Mouse (Mus musculus) forebrain, embryonic 10.5 days (tissue): Measurements from ENCODE around the gene Igflr1. TPM values are rescaled to one million over a fixed set of nuclear protein-coding genes. Genes with fewer than 3 reads are reported as not detected.
A peak's percentile ranks its signal among the peaks of the same experiment; 100 is the strongest.

Source experiments
- DNase-seq: peaks from one replicate; pipeline ENCODE4 v3.0.0-alpha.2; 2017; ENCODE audit warnings: low spot score; ENCODE audit errors: extremely low spot score
- H3K27ac ChIP-seq: fragments of 300-500 bp; sonication (generic); 2 replicates; pipeline ENCODE4 v1.5.1; 2016; ENCODE audit warnings: mild to moderate bottlenecking
- H3K27me3 ChIP-seq: fragments of 300-500 bp; sonication (generic); 2 replicates; pipeline ENCODE4 v1.6.1; 2016; ENCODE audit warnings: mild to moderate bottlenecking; ENCODE audit not compliant: poor library complexity, severe bottlenecking
- H3K36me3 ChIP-seq: fragments of 300-500 bp; sonication (generic); replicated peaks from 2 replicates; pipeline ENCODE4 v1.6.1; 2016; ENCODE audit warnings: mild to moderate bottlenecking, moderate library complexity
- H3K4me1 ChIP-seq: fragments of 300-500 bp; sonication (generic); 2 replicates; pipeline ENCODE4 v1.6.1; 2016
- H3K4me3 ChIP-seq: fragments of 300-500 bp; sonication (generic); 2 replicates; pipeline ENCODE4 v1.5.1; 2016; ENCODE audit warnings: mild to moderate bottlenecking, moderate library complexity
- H3K9me3 ChIP-seq: fragments of 300-500 bp; sonication (generic); 2 replicates; pipeline ENCODE4 v1.6.1; 2016; ENCODE audit warnings: mild to moderate bottlenecking, moderate library complexity
- WGBS: fragments of 180-500 bp; shearing (Covaris S2); methylation state at CpG from one replicate; pipeline ENCODE4 v1.1.7; 2016; 5-methylcytosine and 5-hydroxymethylcytosine counted together
- polyA plus RNA-seq: library from polyadenylated mRNA; unstranded; fragments of >200 nt; fragmentation: Nextera tagmentation; extraction: Ambion mirVana; gene quantifications from 2 replicates; pipeline ENCODE4 v1.2.1, GENCODE M21; 2016

The Igflr1 gene
- polyA plus RNA-seq, 1 experiment from 2014 or later: 7.1 TPM

DNA sequence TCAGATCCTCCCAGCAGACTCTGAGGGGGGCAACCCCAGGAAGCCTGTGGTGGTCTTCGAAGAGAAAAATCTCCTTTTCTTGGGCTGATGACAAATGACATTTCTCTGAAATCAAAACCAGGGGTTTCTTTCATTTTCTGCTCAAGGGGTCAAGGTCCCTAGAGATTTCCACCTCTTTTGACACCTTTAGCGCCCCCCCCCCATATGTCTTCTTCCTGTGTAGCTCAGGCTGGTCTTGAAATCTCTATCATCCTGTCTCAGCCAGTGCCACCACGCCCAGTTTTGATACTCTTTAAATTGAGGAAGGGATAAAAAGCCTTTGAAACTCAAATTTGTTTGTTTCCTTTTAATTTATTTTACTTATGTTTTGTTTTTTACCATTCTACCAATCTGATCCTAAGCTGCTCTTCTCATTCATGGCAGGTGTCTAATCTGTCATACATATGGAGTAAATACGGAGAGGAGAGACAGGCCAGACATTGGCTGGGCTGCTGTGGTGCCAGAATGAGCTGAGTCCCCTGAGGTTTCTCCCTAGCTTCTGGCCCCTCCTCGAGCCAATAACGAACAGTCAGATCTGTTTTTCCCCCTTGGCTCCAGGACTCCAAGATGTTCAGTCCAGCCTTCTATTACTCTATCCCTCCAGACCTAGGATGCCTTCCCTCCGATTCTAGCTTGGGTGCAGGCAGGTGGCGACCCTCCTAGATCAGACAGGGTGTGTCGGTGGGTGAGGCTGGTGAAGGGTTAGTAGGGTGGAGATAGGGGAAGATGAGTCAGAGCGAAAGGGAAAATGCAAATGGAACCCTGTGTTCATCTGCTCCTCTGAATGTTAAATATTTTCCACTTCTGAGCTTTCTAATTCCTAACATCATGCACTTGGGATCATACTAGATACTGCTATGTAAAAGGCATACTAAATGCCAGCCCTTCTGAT, 28.6 kb downstream of the Igflr1 start:
- no peak for DNase-seq
- 87% methylated on average over 10 of the region's 10 CpGs for WGBS
- no peak overlapping the region for H3K27ac ChIP-seq
- no peaks in the 10 kb centered on the region for H3K9me3 ChIP-seq
- H3K4me3 ChIP-seq: no peak overlapping the region
- no peaks in the 10 kb centered on the region for H3K27me3 ChIP-seq
- H3K36me3 ChIP-seq: no peaks in the 10 kb centered on the region
- H3K4me1 ChIP-seq: peaks cover 26% of the 10 kb centered on the region

DNA sequence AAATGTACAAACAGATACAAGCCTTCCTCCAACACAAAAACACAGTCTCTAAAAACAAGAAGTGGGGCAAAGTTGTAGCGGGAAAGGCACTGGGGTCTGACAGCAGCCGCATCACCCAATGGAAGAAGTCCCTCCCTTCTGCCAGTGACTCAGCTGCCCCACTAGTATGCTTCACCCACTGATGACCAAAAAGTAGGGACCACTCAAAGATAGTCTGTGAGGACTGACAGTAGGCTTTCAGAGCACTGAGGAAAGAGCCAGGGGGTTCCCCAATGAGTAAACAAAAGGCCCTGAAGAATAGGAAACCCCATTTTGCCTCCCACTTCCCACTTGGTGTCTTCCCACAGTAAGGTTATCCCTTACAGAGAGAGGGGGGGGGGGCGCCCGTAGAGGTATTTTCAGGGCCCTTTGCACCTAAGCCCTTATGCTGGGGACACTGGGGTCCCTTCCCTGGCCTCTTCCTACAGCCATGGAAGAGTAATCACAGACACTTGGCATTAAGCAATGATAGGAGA, 29.3 kb downstream of the Igflr1 start:
- no peak for DNase-seq
- H3K36me3 ChIP-seq: no peaks in the 10 kb centered on the region
- 65% methylated on average over 4 of the region's 4 CpGs for WGBS

DNA sequence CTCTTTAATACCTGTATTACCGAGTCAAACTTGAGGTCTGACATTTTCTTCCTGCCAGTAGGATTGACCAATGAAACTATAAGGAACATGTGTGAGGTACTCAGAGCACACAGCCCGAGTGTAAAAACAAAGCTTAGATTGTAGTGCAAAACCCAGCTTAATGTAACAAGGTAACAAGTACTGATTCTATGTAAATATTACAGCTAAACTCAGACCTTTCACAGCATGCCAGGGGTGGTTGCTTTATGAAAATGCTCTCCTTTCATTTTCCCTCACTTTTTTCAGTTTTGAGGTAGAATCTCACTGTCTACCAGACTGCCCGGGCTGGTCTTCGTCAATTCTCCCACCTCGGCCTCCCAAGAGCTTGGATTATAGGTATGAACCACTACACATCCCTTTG, 30.9 kb downstream of the Igflr1 start:
- Histone ChIP-seq H3K4me3 (no peak overlapping the region), H3K27me3 (no peaks in the 10 kb centered on the region), H3K9me3 (no peaks in the 10 kb centered on the region), H3K27ac (no peak overlapping the region), H3K4me1 (peaks cover 25% of the 10 kb centered on the region), H3K36me3 (no peaks in the 10 kb centered on the region)
- WGBS: 87% methylated on average over 5 of the region's 5 CpGs
- no peak for DNase-seq

More for the DNA sequence above, 29.3 kb downstream of the Igflr1 start:
- no peak overlapping the region for H3K4me3 ChIP-seq
- no peaks in the 10 kb centered on the region for H3K9me3 ChIP-seq
- H3K27me3 ChIP-seq: no peaks in the 10 kb centered on the region
- no peak overlapping the region for H3K27ac ChIP-seq
- peaks cover 24% of the 10 kb centered on the region for H3K4me1 ChIP-seq

DNA sequence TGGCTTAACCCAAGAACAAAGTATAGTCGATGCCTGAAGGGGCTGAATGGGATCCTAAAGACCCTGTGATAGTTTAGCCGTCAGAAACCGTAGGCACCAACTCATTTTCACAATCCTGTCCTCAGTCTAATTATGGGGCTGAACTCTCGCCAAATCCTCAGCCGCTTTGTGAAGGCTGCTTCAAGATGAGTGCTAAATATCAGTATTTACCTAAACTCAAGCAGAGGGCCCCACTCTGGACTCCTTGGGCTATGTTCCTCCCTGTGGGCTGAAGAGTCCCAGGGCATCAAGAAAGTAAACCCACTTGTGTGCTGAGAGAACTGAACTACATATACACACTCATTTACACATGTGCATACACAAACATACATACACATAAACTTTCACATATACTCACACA, 31.6 kb downstream of the Igflr1 start:
- Histone ChIP-seq H3K9me3 (no peaks in the 10 kb centered on the region), H3K4me3 (no peak overlapping the region), H3K4me1 (peaks cover 20% of the 10 kb centered on the region), H3K27me3 (no peaks in the 10 kb centered on the region), H3K27ac (no peak overlapping the region), H3K36me3 (no peaks in the 10 kb centered on the region)
- no peak for DNase-seq
- 83% methylated on average over 5 of the region's 5 CpGs for WGBS

DNA sequence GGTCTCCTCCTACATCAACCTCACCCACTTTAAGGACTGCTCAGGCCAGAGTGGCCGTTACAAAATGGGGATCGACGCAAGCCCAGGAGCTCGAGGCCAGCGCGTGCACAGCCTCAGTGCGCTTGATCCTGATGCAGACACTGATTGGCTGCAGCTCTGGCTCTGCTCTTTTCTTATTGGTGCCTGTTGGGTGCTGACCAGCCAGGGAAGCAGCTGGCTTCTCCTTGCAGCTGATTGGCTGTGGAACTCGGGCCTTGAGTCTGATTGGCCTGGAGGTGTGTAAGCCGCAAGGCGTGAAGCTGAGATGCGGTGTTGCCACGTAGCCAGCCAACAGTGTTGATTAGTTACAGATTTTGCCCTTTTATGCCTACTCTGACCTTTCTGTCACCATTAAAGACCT, 33.6 kb downstream of the Igflr1 start, which contains the start of gene Zbtb32:
Zbtb32 (minus strand) TSS at position 124 of the 400 bp plus-strand sequence.
- Histone ChIP-seq H3K4me1 (peaks cover 14% of the 10 kb centered on the region), H3K36me3 (no peaks in the 10 kb centered on the region), H3K27ac (0 out of 2 replicates have a peak within 1 kb of the TSS, but pooled peaks have one; percentile 40), H3K4me3 (peak within 1 kb of the TSS; percentile 25), H3K9me3 (no peaks in the 10 kb centered on the region), H3K27me3 (no peaks in the 10 kb centered on the region)
- no peak for DNase-seq
- WGBS: 94% methylated on average over 12 of the region's 12 CpGs

DNA sequence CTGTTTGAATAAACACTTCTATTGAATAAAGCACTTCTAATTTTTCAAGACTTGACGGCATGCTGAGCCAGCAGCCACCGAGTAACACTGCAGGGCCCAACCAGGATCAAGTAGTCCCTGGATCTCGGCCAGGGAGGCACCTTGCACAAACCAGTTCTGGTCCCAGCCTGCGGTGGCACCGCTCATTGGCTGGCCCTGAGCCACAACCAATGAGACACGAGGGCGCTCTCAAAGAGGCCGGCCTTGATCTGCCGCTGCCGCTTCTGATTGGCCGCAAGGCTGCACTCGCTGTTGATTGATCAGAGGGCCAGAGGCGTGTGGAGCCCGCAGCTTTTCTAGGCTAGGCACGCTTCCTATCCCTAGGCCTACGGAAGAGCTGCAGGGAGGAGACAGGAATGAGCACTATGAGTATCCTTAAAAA, 34.7 kb downstream of the Igflr1 start:
- Histone ChIP-seq H3K27ac (0 out of 2 replicates have a peak overlapping the region, but pooled peaks have one; percentile 40), H3K4me3 (peak overlapping the region; percentile 25)
- DNase-seq: peak; percentile 84

DNA sequence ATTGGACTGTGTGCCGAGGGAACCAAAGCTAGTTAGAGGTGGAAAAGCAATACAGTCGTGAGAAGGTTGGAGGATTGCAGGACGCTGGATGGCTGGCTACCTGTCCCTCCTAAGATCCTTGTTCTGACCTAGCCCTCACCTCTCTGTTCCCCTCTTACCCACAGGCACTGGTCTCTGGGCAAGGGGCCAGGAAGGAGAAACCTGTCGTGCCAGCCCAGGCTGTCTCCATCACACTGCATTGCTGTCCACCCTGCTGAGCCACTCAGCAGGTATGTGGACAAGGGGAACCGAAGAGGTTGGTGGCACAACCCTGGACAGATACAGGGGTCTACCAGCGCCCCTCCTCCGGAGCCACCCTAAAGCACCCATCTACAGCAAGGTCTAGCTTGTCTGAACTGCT, 35.4 kb downstream of the Igflr1 start:
- Histone ChIP-seq H3K27me3 (no peaks in the 10 kb centered on the region), H3K4me3 (no peak overlapping the region; the same call in 1 of the 2 replicates), H3K27ac (no peak overlapping the region), H3K9me3 (no peaks in the 10 kb centered on the region), H3K36me3 (no peaks in the 10 kb centered on the region), H3K4me1 (peaks cover 14% of the 10 kb centered on the region)
- DNase-seq: no peak
- WGBS: 74% methylated on average over 7 of the region's 7 CpGs

More for the DNA sequence above, 34.7 kb downstream of the Igflr1 start:
- Histone ChIP-seq H3K36me3 (no peaks in the 10 kb centered on the region), H3K4me1 (peaks cover 14% of the 10 kb centered on the region), H3K9me3 (no peaks in the 10 kb centered on the region), H3K27me3 (no peaks in the 10 kb centered on the region)
- 2% methylated on average over 16 of the region's 16 CpGs for WGBS

DNA sequence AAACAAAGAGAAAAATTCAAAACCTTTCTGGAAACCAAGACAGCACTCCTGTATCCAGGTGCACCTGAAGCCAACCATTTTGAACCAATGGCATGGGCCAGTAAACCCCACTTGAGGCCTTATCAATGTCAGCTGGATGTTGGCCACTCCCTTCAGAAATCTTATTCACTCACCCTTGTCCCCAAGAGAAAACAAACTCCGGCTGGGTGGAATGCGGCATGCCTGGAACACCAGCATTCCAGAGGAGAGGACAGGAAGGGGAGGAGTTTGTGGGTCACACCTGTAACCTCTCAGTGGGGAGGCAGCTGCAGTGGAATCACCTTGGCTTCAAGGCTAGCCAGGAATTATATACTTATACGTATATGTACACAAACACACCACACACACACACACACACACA, 37.4 kb downstream of the Igflr1 start:
- H3K27me3 ChIP-seq: no peaks in the 10 kb centered on the region
- H3K9me3 ChIP-seq: no peaks in the 10 kb centered on the region
- DNase-seq: no peak
- H3K27ac ChIP-seq: no peak overlapping the region
- no peaks in the 10 kb centered on the region for H3K36me3 ChIP-seq
- H3K4me3 ChIP-seq: no peak overlapping the region
- peaks cover 14% of the 10 kb centered on the region for H3K4me1 ChIP-seq
- 51% methylated on average over 3 of the region's 3 CpGs for WGBS

DNA sequence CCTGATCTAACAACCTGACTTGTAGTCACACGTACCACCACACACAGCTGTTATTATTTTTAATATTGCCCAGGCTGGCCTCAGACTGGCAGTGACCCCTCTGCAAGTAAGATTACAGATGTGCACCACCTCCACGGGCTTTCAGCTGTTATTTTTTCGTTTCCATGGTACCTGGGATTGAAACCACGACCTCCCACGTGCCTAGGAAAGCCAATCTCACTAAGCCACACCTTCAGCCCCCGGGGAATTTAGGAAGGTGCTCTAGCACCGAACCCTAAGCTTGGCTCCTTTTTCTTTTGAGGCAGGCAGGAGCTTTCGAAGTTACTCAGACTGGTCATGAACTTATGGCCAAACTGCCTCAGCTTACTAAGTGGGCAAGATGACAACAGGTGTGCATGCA, 39.2 kb downstream of the Igflr1 start:
- no peaks in the 10 kb centered on the region for H3K36me3 ChIP-seq
- H3K4me3 ChIP-seq: no peak overlapping the region
- DNase-seq: no peak
- H3K27me3 ChIP-seq: no peaks in the 10 kb centered on the region
- no peaks in the 10 kb centered on the region for H3K9me3 ChIP-seq
- peaks cover 23% of the 10 kb centered on the region for H3K4me1 ChIP-seq
- H3K27ac ChIP-seq: no peak overlapping the region
- 62% methylated on average over 8 of the region's 8 CpGs for WGBS

DNA sequence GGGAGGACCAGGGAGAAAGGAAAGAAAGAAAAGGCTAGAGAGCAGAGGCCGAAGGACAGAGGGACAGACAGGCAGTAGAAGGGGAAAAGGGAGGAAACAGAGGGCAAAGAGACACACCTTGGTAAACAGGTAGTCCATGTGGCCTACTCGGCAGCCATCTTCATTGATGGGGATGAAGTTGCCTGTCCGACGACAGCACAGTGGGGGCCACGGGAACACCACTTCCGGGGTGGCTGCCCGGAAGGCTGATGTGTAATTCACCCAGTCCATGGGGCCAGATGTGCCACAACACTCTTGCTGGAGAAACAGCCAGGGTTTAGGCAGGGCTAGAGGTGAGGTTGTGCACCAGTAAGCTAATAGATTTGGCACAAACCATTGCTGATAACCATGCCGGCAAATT, 39.7 kb downstream of the Igflr1 start:
- H3K27me3 ChIP-seq: no peaks in the 10 kb centered on the region

DNA sequence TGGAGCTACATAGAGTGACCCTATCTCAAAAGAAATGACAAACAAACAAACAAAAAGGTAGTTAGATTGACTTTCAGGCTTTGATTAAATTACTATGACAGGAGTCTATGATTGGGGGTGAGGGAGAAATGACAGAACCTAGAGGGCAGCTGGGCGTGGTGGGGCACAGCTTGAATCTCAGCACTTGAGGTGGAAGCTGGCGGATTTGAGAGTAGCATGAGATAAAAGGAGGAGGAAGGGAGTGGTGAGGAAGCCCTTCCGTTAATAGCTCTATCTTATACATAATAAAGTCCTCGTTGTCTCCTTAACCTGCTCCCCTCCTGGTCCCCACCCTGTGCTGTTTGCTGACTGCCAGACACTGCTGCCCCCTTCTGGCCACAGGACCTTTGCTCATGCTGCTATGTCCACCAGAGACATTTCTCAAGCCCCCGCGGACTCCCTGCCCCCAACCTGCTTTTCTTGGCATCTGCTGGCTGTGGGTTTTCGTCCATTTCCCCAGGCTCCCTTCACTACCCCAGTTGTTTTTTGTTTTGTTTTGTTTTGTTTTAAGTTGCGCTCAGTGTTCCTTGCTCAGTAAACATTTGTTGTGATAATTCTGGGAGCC, 42.6 kb downstream of the Igflr1 start:
- no peaks in the 10 kb centered on the region for H3K27me3 ChIP-seq
- WGBS: 30% methylated on average over 8 of the region's 8 CpGs
- peak; percentile 55 for DNase-seq
- no peaks in the 10 kb centered on the region for H3K9me3 ChIP-seq
- H3K4me1 ChIP-seq: peaks cover 10% of the 10 kb centered on the region
- H3K27ac ChIP-seq: no peak overlapping the region
- no peaks in the 10 kb centered on the region for H3K36me3 ChIP-seq
- no peak overlapping the region for H3K4me3 ChIP-seq

More for the DNA sequence above, 39.7 kb downstream of the Igflr1 start:
- Histone ChIP-seq H3K36me3 (no peaks in the 10 kb centered on the region), H3K27ac (no peak overlapping the region), H3K4me3 (no peak overlapping the region), H3K4me1 (peaks cover 18% of the 10 kb centered on the region), H3K9me3 (no peaks in the 10 kb centered on the region)
- WGBS: 88% methylated on average over 8 of the region's 8 CpGs
- DNase-seq: no peak

DNA sequence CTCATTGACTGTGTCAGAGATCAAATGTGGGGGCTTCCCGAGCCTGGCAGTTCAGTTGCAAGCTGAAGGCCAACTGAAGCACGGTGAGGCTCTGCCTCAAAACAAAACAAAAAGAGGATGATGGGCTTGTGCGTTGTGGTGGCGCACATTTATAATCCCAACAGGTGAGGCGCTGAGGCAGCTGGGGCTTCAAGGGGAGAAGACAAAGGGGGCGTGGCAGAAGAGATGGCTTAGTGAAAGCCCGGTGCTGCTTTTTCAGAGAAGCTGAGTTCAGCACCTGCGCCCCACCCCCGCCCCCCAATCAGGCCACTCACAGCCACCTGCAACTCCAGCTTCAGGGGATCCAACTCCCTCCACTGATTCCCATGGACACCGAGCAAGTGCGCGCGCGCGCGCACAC, 43.2 kb downstream of the Igflr1 start:
- H3K4me3 ChIP-seq: no peak overlapping the region
- no peak for DNase-seq
- 50% methylated on average over 16 of the region's 16 CpGs for WGBS
- H3K9me3 ChIP-seq: no peaks in the 10 kb centered on the region
- peaks cover 12% of the 10 kb centered on the region for H3K4me1 ChIP-seq
- H3K27ac ChIP-seq: no peak overlapping the region
- no peaks in the 10 kb centered on the region for H3K27me3 ChIP-seq
- no peaks in the 10 kb centered on the region for H3K36me3 ChIP-seq

DNA sequence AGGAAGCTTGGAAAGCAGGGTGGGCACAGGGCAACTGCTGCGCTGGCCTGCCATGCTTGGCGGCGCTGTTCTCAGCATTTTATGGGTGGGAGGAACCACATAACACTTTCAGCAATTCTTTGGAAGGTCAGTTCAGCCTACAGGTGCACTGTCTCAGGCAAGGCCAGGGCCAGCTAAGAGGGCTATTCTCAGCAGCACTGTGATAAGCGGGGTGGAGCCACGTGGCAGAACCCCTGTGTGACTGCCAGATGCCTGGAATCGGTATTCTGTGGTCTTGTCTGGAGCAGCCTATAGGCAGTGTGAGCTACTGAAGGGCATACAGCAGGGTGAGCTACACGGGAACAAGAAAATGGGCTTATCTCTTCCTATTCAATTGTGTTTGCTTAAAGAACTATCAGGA, 44.8 kb downstream of the Igflr1 start:
- Histone ChIP-seq H3K27ac (no peak overlapping the region), H3K4me1 (peaks cover 13% of the 10 kb centered on the region), H3K36me3 (peaks cover 2% of the 10 kb centered on the region), H3K9me3 (no peaks in the 10 kb centered on the region), H3K27me3 (no peaks in the 10 kb centered on the region), H3K4me3 (no peak overlapping the region)
- DNase-seq: no peak
- 68% methylated on average over 7 of the region's 7 CpGs for WGBS
